Mouse (Mus musculus): Measurements from ENCODE around the gene Fuz. TPM values are rescaled to one million over a fixed set of nuclear protein-coding genes. Genes with fewer than 3 reads are reported as not detected.

Gene Fuz
- polyA plus RNA-seq (2014; fragmentation: Nextera tagmentation; extraction: Ambion mirVana), result 17.8 and 19.7 TPM in 2 replicates

GRCm38 (mm10) chr7:44895593-44896434 is at the start of gene Fuz:
Gene Fuz, plus strand, starts transcription at chr7:44896079.
- peak; percentile 44 for ATAC-seq (replicated peaks; ENCODE audit: low FRiP score, low TSS enrichment, low read depth)
- WGBS, result 2% methylated on average over 34 of the region's 34 CpGs
- Histone ChIP-seq H3K4me1 (replicated peaks; ENCODE audit: control insufficient read depth, insufficient read depth, low read length) (peaks cover 29% of the 10 kb centered on the region), H3K4me3 (ENCODE audit: low read depth, low read length) (peak within 1 kb of the TSS; percentile 64), H3K4me2 (ENCODE audit: low read length) (peak within 1 kb of the TSS; percentile 71), H3K9ac (ENCODE audit: low read length) (peak within 1 kb of the TSS; percentile 71), H3K9me3 (ENCODE audit: control insufficient read depth, low read length) (no peaks in the 10 kb centered on the region), H3K36me3 (ENCODE audit: control insufficient read depth, insufficient read depth, low read length) (peaks cover 21% of the 10 kb centered on the region), H3K27me3 (replicated peaks; ENCODE audit: control insufficient read depth, insufficient read depth, low read length) (no peaks in the 10 kb centered on the region), H3K27ac (ENCODE audit: low read depth) (peak within 1 kb of the TSS; percentile 74)
- peak; percentile 92 for DNase-seq (ENCODE audit: low spot score)

- Histone ChIP-seq H3K27me3 (replicated peaks; ENCODE audit: control insufficient read depth, insufficient read depth, low read length) (no peaks in the 10 kb centered on the region), H3K36me3 (ENCODE audit: control insufficient read depth, insufficient read depth, low read length) (peaks cover 51% of the 10 kb centered on the region), H3K4me1 (replicated peaks; ENCODE audit: control insufficient read depth, insufficient read depth, low read length) (peaks cover 21% of the 10 kb centered on the region), H3K9me3 (ENCODE audit: control insufficient read depth, low read length) (no peaks in the 10 kb centered on the region), H3K27ac (ENCODE audit: low read depth) (no peak overlapping the region), H3K4me3 (ENCODE audit: low read depth, low read length) (no peak overlapping the region), H3K4me2 (ENCODE audit: low read length) (no peak overlapping the region), H3K9ac (ENCODE audit: low read length) (no peak overlapping the region)
- WGBS, result 89% methylated on average over 7 of the region's 7 CpGs
- no peak for ATAC-seq (replicated peaks; ENCODE audit: low FRiP score, low TSS enrichment, low read depth)
- no peak for DNase-seq (ENCODE audit: low spot score)
Measured at GRCm38 (mm10) chr7:44846804-44847203, 49.1 kb upstream of the Fuz start.

- ATAC-seq (replicated peaks; ENCODE audit: low FRiP score, low TSS enrichment, low read depth) (no peak), DNase-seq (ENCODE audit: low spot score) (no peak)
- Histone ChIP-seq H3K36me3 (ENCODE audit: control insufficient read depth, insufficient read depth, low read length) (peaks cover 48% of the 10 kb centered on the region), H3K9me3 (ENCODE audit: control insufficient read depth, low read length) (no peaks in the 10 kb centered on the region), H3K27me3 (replicated peaks; ENCODE audit: control insufficient read depth, insufficient read depth, low read length) (no peaks in the 10 kb centered on the region), H3K4me1 (replicated peaks; ENCODE audit: control insufficient read depth, insufficient read depth, low read length) (peaks cover 21% of the 10 kb centered on the region), H3K4me3 (ENCODE audit: low read depth, low read length) (peak overlapping the region; percentile 68), H3K27ac (ENCODE audit: low read depth) (0 out of 2 replicates have a peak overlapping the region, but pooled peaks have one; percentile 22), H3K4me2 (ENCODE audit: low read length) (peak overlapping the region; percentile 80), H3K9ac (ENCODE audit: low read length) (peak overlapping the region; percentile 71)
- WGBS, result 73% methylated on average over 5 of the region's 5 CpGs
Measured at GRCm38 (mm10) chr7:44847772-44848171, 48.1 kb upstream of the Fuz start.

- no peaks in the 10 kb centered on the region for H3K27me3 ChIP-seq (replicated peaks; ENCODE audit: control insufficient read depth, insufficient read depth, low read length)
- peaks cover 29% of the 10 kb centered on the region for H3K4me1 ChIP-seq (replicated peaks; ENCODE audit: control insufficient read depth, insufficient read depth, low read length)
- peaks cover 46% of the 10 kb centered on the region for H3K36me3 ChIP-seq (ENCODE audit: control insufficient read depth, insufficient read depth, low read length)
- H3K27ac ChIP-seq (ENCODE audit: low read depth), result peak within 1 kb of the TSS; percentile 99
- no peaks in the 10 kb centered on the region for H3K9me3 ChIP-seq (ENCODE audit: control insufficient read depth, low read length)
- H3K4me2 ChIP-seq (ENCODE audit: low read length), result peak within 1 kb of the TSS; percentile 80
- peak within 1 kb of the TSS; percentile 71 for H3K9ac ChIP-seq (ENCODE audit: low read length)
- peak; percentile 99 for DNase-seq (ENCODE audit: low spot score)
- peak; percentile 86 for ATAC-seq (replicated peaks; ENCODE audit: low FRiP score, low TSS enrichment, low read depth)
- peak within 1 kb of the TSS; percentile 68 for H3K4me3 ChIP-seq (ENCODE audit: low read depth, low read length)
- under 1% methylated on average over 54 of the region's 54 CpGs for WGBS
Measured at GRCm38 (mm10) chr7:44848561-44849415, 47.1 kb upstream of the Fuz start, which contains the start of the genes Akt1s1 and Tbc1d17. Gene Akt1s1, plus strand, starts transcription at chr7:44848991. Gene Tbc1d17, minus strand, starts transcription at chr7:44849079.

- peak overlapping the region; percentile 99 for H3K27ac ChIP-seq (ENCODE audit: low read depth)
- peak; percentile 61 for ATAC-seq (replicated peaks; ENCODE audit: low FRiP score, low TSS enrichment, low read depth)
Measured at GRCm38 (mm10) chr7:44849416-44850111, 46.3 kb upstream of the Fuz start.

GRCm38 (mm10) chr7:44850146-44850545 is 45.7 kb upstream of the Fuz start:
- DNase-seq (ENCODE audit: low spot score) (peak; percentile 86), ATAC-seq (replicated peaks; ENCODE audit: low FRiP score, low TSS enrichment, low read depth) (peak; percentile 37)
- Histone ChIP-seq H3K27ac (ENCODE audit: low read depth) (peak overlapping the region; percentile 99), H3K27me3 (replicated peaks; ENCODE audit: control insufficient read depth, insufficient read depth, low read length) (no peaks in the 10 kb centered on the region), H3K36me3 (ENCODE audit: control insufficient read depth, insufficient read depth, low read length) (peaks cover 33% of the 10 kb centered on the region), H3K4me2 (ENCODE audit: low read length) (peak overlapping the region; percentile 80), H3K9me3 (ENCODE audit: control insufficient read depth, low read length) (no peaks in the 10 kb centered on the region), H3K9ac (ENCODE audit: low read length) (peak overlapping the region; percentile 71), H3K4me1 (replicated peaks; ENCODE audit: control insufficient read depth, insufficient read depth, low read length) (peaks cover 34% of the 10 kb centered on the region), H3K4me3 (ENCODE audit: low read depth, low read length) (peak overlapping the region; percentile 68)
- whole genome bisulfite sequencing, result 0% methylated on average over 32 of the region's 33 CpGs

More at GRCm38 (mm10) chr7:44849416-44850111, 46.3 kb upstream of the Fuz start:
- under 1% methylated on average over 40 of the region's 41 CpGs for whole genome bisulfite sequencing
- DNase-seq (ENCODE audit: low spot score), result peak; percentile 92
- Histone ChIP-seq H3K27me3 (replicated peaks; ENCODE audit: control insufficient read depth, insufficient read depth, low read length) (no peaks in the 10 kb centered on the region), H3K36me3 (ENCODE audit: control insufficient read depth, insufficient read depth, low read length) (peaks cover 38% of the 10 kb centered on the region), H3K9me3 (ENCODE audit: control insufficient read depth, low read length) (no peaks in the 10 kb centered on the region), H3K4me3 (ENCODE audit: low read depth, low read length) (peak overlapping the region; percentile 68), H3K9ac (ENCODE audit: low read length) (peak overlapping the region; percentile 71), H3K4me2 (ENCODE audit: low read length) (peak overlapping the region; percentile 80), H3K4me1 (replicated peaks; ENCODE audit: control insufficient read depth, insufficient read depth, low read length) (peaks cover 34% of the 10 kb centered on the region)

- Histone ChIP-seq H3K4me2 (ENCODE audit: low read length) (peak overlapping the region; percentile 80), H3K36me3 (ENCODE audit: control insufficient read depth, insufficient read depth, low read length) (peaks cover 24% of the 10 kb centered on the region), H3K9ac (ENCODE audit: low read length) (peak overlapping the region; percentile 71), H3K4me3 (ENCODE audit: low read depth, low read length) (peak overlapping the region; percentile 68), H3K27me3 (replicated peaks; ENCODE audit: control insufficient read depth, insufficient read depth, low read length) (no peaks in the 10 kb centered on the region), H3K9me3 (ENCODE audit: control insufficient read depth, low read length) (no peaks in the 10 kb centered on the region), H3K27ac (ENCODE audit: low read depth) (peak overlapping the region; percentile 99), H3K4me1 (replicated peaks; ENCODE audit: control insufficient read depth, insufficient read depth, low read length) (peaks cover 34% of the 10 kb centered on the region)
- no peak for DNase-seq (ENCODE audit: low spot score)
- WGBS, result 70% methylated on average over 8 of the region's 8 CpGs
- ATAC-seq (replicated peaks; ENCODE audit: low FRiP score, low TSS enrichment, low read depth), result no peak
Measured at GRCm38 (mm10) chr7:44850789-44851624, 44.9 kb upstream of the Fuz start.

Measured in intestine, embryonic 14.5 days (tissue).